6 mouse cellular contexts compared by ENCODE assay signal in genomic region chr2:68239415-68239814, GRCm38 (mm10).
DNase-seq lines count a peak whose midpoint lies in the region; ATAC-seq and TF ChIP-seq lines count a peak whose summit lies in the region.
"Not testable (repeated sequence)": the region's sequence is repeated elsewhere in the genome, so short reads cannot be mapped to it uniquely, and the experiment has no call there.

No protein-coding gene starts in this region.

- not testable (repeated sequence) for TF ChIP-seq POLR2A in kidney, adult 2 months (IDR thresholded peaks at IDR 0.05; ENCODE audit: low read depth, low read length)

- not testable (repeated sequence) for H3K4me1 ChIP-seq in kidney, adult 2 months (ENCODE audit: control insufficient read depth, insufficient read depth, low read length); kidney, embryonic 14.5 days (ENCODE audit: control insufficient read depth, insufficient read depth, low read length)
- H3K4me1 ChIP-seq in kidney, embryonic 15.5 days, result peaks cover 12% of the 10 kb centered on the region
- peaks cover 16% of the 10 kb centered on the region for H3K4me1 ChIP-seq in kidney, embryonic 16.5 days (ENCODE audit: insufficient read depth, low read length)

- H3K9ac ChIP-seq in kidney, embryonic 14.5 days (ENCODE audit: low read depth, low read length); kidney, embryonic 15.5 days; kidney, embryonic 16.5 days (replicated peaks; ENCODE audit: low read length): not testable (repeated sequence)

- H3K4me3 ChIP-seq in kidney, adult 2 months (ENCODE audit: insufficient read depth, low read depth, low read length); kidney, embryonic 14.5 days (ENCODE audit: low read length); kidney, embryonic 15.5 days (replicated peaks); kidney, embryonic 16.5 days (ENCODE audit: low read length): not testable (repeated sequence)

- H3K27ac ChIP-seq in kidney, adult 2 months (ENCODE audit: insufficient read depth, low read depth, low read length), result not testable (repeated sequence)
- H3K27ac ChIP-seq in kidney, embryonic 14.5 days (ENCODE audit: low read depth, low read length), result peak overlapping the region; percentile 42; the same call in 1 of the 2 replicates
- H3K27ac ChIP-seq in kidney, embryonic 15.5 days, result peak overlapping the region; percentile 61; the same call in 1 of the 2 replicates
- 0 out of 2 replicates have a peak overlapping the region, but pooled peaks have one; percentile 63 for H3K27ac ChIP-seq in kidney, embryonic 16.5 days (ENCODE audit: low read length)

- not testable (repeated sequence) for H3K36me3 ChIP-seq in kidney, adult 2 months (ENCODE audit: control insufficient read depth, insufficient read depth, low read length); kidney, embryonic 14.5 days (ENCODE audit: control insufficient read depth, insufficient read depth, low read length); kidney, embryonic 15.5 days; kidney, embryonic 16.5 days (ENCODE audit: insufficient read depth, low read length)

- not testable (repeated sequence) for ATAC-seq in kidney, embryonic 14.5 days (ENCODE audit: low FRiP score, low TSS enrichment); kidney, embryonic 15.5 days (replicated peaks; ENCODE audit: low FRiP score); kidney, embryonic 16.5 days (ENCODE audit: low FRiP score, low TSS enrichment)

- not testable (repeated sequence) for H3K4me2 ChIP-seq in kidney, embryonic 14.5 days (replicated peaks; ENCODE audit: low read depth, low read length); kidney, embryonic 15.5 days; kidney, embryonic 16.5 days (replicated peaks; ENCODE audit: low read depth, low read length)

- H3K27me3 ChIP-seq in kidney, adult 2 months (replicated peaks; ENCODE audit: control insufficient read depth, insufficient read depth, low read length); kidney, embryonic 14.5 days (ENCODE audit: control insufficient read depth, insufficient read depth, low read length); kidney, embryonic 15.5 days; kidney, embryonic 16.5 days (ENCODE audit: insufficient read depth, low read length): not testable (repeated sequence)

- not testable (repeated sequence) for TF ChIP-seq CTCF in kidney, adult 2 months (conservative IDR thresholded peaks at IDR 0.05; ENCODE audit: insufficient read depth, insufficient read length, low read depth, low read length)

- H3K9me3 ChIP-seq in kidney, embryonic 14.5 days (ENCODE audit: control insufficient read depth, low read length); kidney, embryonic 15.5 days (replicated peaks); kidney, embryonic 16.5 days (ENCODE audit: low read length): not testable (repeated sequence)

- WGBS in kidney, adult 2 months, result 16% methylated on average over 4 of the region's 4 CpGs
- WGBS in kidney, embryonic 14.5 days, result 19% methylated on average over 4 of the region's 4 CpGs
- 18% methylated on average over 4 of the region's 4 CpGs for WGBS in kidney, embryonic 15.5 days
- WGBS in kidney, embryonic 16.5 days, result 18% methylated on average over 4 of the region's 4 CpGs

- peak; percentile 46 for DNase-seq in kidney, adult 2 months
- DNase-seq in kidney, adult 8-10 months, result peak; percentile 14 to 26
- peak; percentile 60 for DNase-seq in kidney, adult 9 months
